Mouse (Mus musculus) limb, embryonic 14.5 days (tissue): ENCODE data around the gene AI481877. TPM values are rescaled to one million over a fixed set of nuclear protein-coding genes. Genes with fewer than 3 reads are reported as not detected.

Source experiments
- ATAC-seq: fragments of 200-750 bp; cut with Nextera tagmentation; 2 replicates; pipeline ENCODE4 v1.8.0; 2017; ENCODE audit warnings: low read depth, moderate number of reproducible peaks, moderate TSS enrichment; ENCODE audit not compliant: low FRiP score
- DNase-seq: peaks from one replicate; pipeline ENCODE4 v3.0.0-alpha.2; 2015; ENCODE audit warnings: low spot score
- H3K27ac ChIP-seq: fragments of 300-500 bp; sonication (generic); replicated peaks from 2 replicates; pipeline ENCODE4 v1.5.1; 2014; ENCODE audit warnings: low read depth, mild to moderate bottlenecking, low read length, moderate library complexity, mixed read lengths
- H3K27me3 ChIP-seq: fragments of 300-500 bp; sonication (generic); 2 replicates; pipeline ENCODE4 v1.6.1; 2014; ENCODE audit warnings: low read length, mixed read lengths; ENCODE audit not compliant: control insufficient read depth, insufficient read depth
- H3K36me3 ChIP-seq: fragments of 300-500 bp; sonication (generic); 2 replicates; pipeline ENCODE4 v1.6.1; 2014; ENCODE audit warnings: mild to moderate bottlenecking, low read length, moderate library complexity, mixed read lengths; ENCODE audit not compliant: control insufficient read depth, insufficient read depth
- H3K4me1 ChIP-seq: fragments of 300-500 bp; sonication (generic); 2 replicates; pipeline ENCODE4 v1.6.1; 2014; ENCODE audit warnings: antibody characterized with exemption, low read length, mixed read lengths; ENCODE audit not compliant: control insufficient read depth, insufficient read depth
- H3K4me2 ChIP-seq: fragments of 300-500 bp; sonication (generic); replicated peaks from 2 replicates; pipeline ENCODE4 v1.6.1; 2014; ENCODE audit warnings: low read depth, mild to moderate bottlenecking, low read length, moderate library complexity; ENCODE audit not compliant: severe bottlenecking
- H3K4me3 ChIP-seq: fragments of 300-500 bp; sonication (generic); replicated peaks from 2 replicates; pipeline ENCODE4 v1.5.1; 2014; ENCODE audit warnings: low read length
- H3K9ac ChIP-seq: fragments of 300-500 bp; sonication (generic); 2 replicates; pipeline ENCODE4 v1.6.1; 2014; ENCODE audit warnings: mild to moderate bottlenecking, low read depth, low read length, moderate library complexity; ENCODE audit not compliant: severe bottlenecking
- H3K9me3 ChIP-seq: fragments of 300-500 bp; sonication (generic); 2 replicates; pipeline ENCODE4 v1.6.1; 2016; ENCODE audit warnings: low read length; ENCODE audit not compliant: control insufficient read depth
- POLR2A ChIP-seq: fragments of 200-500 bp; IDR thresholded peaks from 2 replicates; pipeline ENCODE4 v1.8.0; 2012; ENCODE audit warnings: inconsistent platforms, mild to moderate bottlenecking, moderate library complexity, borderline replicate concordance; ENCODE audit not compliant: insufficient read depth, insufficient read length; ENCODE audit errors: extremely low read depth
- WGBS: fragments of 180-500 bp; shearing (Covaris S2); extraction: QIAGEN DNeasy Blood & Tissue Kit; methylation state at CpG from one replicate; pipeline ENCODE4 v1.1.7; 2014; 5-methylcytosine and 5-hydroxymethylcytosine counted together
- polyA plus RNA-seq, 2 experiments: library from polyadenylated mRNA; depleted of rRNA in 1 of 2; stranded (reverse) in 1 of 2; unstranded in 1 of 2; fragments of >200 nt; fragmentation: Nextera tagmentation in 1 of 2; extraction: Ambion mirVana in 1 of 2; gene quantifications; 2 replicates each; pipeline versions ENCODE4 v1.2.1 to v1.2.3; 2012 to 2014

AI481877 gene
- polyA plus RNA-seq, 2 experiments = not detected

DNA sequence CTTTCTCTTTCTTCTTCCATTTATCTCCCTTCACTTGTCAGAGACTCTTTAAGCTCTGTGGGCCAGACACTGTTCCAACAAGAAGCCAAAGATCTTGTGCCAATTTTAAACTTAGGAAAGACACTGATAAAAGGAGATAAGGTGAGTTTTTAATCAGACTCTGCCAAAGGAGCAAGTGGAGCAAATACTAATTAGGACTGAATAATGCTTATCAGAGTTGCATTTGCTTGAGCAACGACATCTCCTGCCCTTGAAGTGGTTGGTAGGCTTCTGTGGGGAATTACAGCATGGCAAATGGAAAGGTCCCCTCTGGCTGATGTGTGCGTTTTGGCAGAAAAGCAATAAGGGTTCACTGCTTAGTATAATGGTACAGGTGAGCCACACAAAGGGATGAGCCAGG is 18.9 kb upstream of the AI481877 start:
- DNase-seq = no peak
- H3K9me3 ChIP-seq = no peaks in the 10 kb centered on the region
- WGBS = 74% methylated on average over 2 of the region's 2 CpGs
- no peak for TF ChIP-seq POLR2A
- H3K9ac ChIP-seq = no peak overlapping the region
- no peaks in the 10 kb centered on the region for H3K36me3 ChIP-seq
- peaks cover 7% of the 10 kb centered on the region for H3K4me1 ChIP-seq
- no peak overlapping the region for H3K27ac ChIP-seq
- no peaks in the 10 kb centered on the region for H3K27me3 ChIP-seq
- H3K4me3 ChIP-seq = no peak overlapping the region
- no peak overlapping the region for H3K4me2 ChIP-seq
- ATAC-seq = no peak

DNA sequence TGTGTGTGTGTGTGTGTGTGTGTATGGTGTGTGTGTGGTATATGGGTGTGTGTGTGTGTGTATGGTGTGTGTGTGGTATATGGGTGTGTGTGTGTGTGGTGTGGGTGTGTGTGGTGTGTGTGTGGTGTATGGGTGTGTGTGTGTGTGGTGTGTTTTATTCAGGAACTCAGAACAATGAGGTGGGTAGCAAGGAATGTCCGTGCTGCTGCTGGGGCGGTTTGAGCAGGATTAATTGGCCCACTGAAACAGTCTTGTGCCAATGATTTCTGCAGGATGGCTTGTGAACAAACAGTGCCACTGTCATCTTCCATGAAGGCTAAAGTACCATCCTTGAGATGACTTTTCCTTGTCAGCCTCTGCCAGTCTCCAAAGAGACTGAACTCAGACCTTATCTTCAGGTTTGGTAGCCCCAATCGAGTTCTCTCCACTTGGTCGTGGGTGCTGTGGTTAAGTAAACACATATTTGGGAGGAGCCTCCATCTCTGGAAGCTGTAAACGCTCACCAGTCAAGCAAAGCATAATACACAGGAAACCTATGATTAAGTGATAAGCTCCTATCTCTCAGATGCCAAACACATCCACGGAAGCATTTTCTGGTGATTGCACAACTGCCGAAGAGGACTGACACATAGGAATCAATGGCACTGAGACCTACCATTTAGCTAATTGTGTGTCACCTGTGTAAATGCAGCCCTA is 18.3 kb upstream of the AI481877 start:
- no peaks in the 10 kb centered on the region for H3K9me3 ChIP-seq
- ATAC-seq (no peak), DNase-seq (no peak)
- no peak overlapping the region for H3K27ac ChIP-seq
- no peak overlapping the region for H3K4me2 ChIP-seq
- WGBS = 64% methylated on average over 7 of the region's 7 CpGs
- no peaks in the 10 kb centered on the region for H3K27me3 ChIP-seq
- TF ChIP-seq POLR2A = no peak
- peaks cover 7% of the 10 kb centered on the region for H3K4me1 ChIP-seq
- H3K9ac ChIP-seq = no peak overlapping the region
- H3K36me3 ChIP-seq = no peaks in the 10 kb centered on the region
- no peak overlapping the region for H3K4me3 ChIP-seq

DNA sequence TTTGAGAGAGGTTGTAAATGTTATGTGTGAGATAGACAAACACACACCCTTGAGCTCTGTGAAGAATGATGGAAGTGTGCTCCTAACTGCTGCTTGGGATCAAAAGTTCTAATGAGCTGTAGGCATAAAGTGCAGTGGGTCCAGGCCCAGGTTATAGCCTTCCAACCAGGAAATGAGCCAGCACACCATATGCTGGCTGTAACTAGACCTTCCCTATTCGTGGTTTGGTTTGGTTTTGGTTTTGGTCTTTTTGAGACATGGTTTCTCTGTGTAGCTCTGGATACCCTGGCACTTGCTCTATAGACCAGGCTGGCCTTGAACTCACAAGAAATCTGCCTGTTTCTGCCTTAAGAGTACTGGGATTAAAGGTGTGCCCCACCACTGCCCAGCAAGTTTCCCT is 13.2 kb upstream of the AI481877 start:
- H3K27ac ChIP-seq = no peak overlapping the region
- no peaks in the 10 kb centered on the region for H3K27me3 ChIP-seq
- TF ChIP-seq POLR2A = no peak
- DNase-seq = no peak
- 74% methylated on average over 1 of the region's 1 CpGs for WGBS
- no peak overlapping the region for H3K4me2 ChIP-seq
- H3K9ac ChIP-seq = no peak overlapping the region
- H3K9me3 ChIP-seq = no peaks in the 10 kb centered on the region
- H3K36me3 ChIP-seq = no peaks in the 10 kb centered on the region
- no peak overlapping the region for H3K4me3 ChIP-seq
- no peak for ATAC-seq
- no peaks in the 10 kb centered on the region for H3K4me1 ChIP-seq

DNA sequence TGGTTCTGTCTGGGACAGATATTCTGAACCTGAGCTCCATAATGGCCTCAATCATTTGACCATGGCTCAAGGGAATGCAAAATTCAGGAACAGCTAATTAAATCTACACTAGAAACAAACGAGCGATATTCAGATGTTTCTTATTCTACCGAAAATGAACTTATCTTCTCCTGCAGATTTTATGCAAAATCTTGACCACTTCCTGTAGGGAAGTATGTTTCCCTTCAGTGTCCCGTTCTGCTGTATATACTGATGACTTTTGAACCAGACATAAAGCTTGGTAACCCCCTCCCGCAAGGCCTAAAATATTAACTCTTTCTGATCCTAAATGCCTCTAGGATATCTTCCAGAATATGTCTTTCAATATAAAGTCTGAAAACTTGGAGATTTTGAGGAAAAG is 12.1 kb upstream of the AI481877 start:
- Histone ChIP-seq H3K4me2 (no peak overlapping the region), H3K27ac (no peak overlapping the region), H3K9me3 (no peaks in the 10 kb centered on the region), H3K9ac (no peak overlapping the region), H3K4me1 (no peaks in the 10 kb centered on the region), H3K4me3 (no peak overlapping the region), H3K27me3 (no peaks in the 10 kb centered on the region), H3K36me3 (no peaks in the 10 kb centered on the region)
- WGBS = 68% methylated on average over 5 of the region's 5 CpGs
- DNase-seq (no peak), ATAC-seq (no peak)
- TF ChIP-seq POLR2A = no peak

DNA sequence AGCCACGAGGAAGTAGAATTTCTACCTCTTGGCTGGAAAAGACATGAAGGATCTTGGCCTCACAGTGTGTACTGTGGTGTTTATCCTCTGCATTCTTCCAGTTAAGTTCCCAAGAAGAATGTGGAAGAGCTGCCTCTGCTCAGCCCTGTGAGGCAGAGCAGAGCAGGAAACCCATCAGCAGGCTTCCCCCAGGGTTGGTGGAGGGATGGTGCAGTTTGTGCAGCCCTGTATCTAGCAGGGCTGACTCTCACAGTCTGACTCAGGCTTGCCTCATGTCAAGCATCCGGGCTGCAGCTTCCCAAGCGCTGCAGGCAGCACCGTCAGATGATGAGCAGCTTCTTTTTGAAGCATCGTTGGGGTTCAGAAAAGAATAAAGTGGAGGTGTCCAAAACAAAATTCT is 10.3 kb upstream of the AI481877 start:
- Histone ChIP-seq H3K27me3 (no peaks in the 10 kb centered on the region), H3K9ac (no peak overlapping the region), H3K4me1 (no peaks in the 10 kb centered on the region), H3K4me2 (no peak overlapping the region), H3K27ac (no peak overlapping the region), H3K36me3 (no peaks in the 10 kb centered on the region), H3K4me3 (no peak overlapping the region), H3K9me3 (no peaks in the 10 kb centered on the region)
- no peak for ATAC-seq
- DNase-seq = no peak
- 83% methylated on average over 5 of the region's 5 CpGs for WGBS
- no peak for TF ChIP-seq POLR2A
